Mouse (Mus musculus): Measurements from ENCODE around the gene Ivd.

The Ivd gene

DNA sequence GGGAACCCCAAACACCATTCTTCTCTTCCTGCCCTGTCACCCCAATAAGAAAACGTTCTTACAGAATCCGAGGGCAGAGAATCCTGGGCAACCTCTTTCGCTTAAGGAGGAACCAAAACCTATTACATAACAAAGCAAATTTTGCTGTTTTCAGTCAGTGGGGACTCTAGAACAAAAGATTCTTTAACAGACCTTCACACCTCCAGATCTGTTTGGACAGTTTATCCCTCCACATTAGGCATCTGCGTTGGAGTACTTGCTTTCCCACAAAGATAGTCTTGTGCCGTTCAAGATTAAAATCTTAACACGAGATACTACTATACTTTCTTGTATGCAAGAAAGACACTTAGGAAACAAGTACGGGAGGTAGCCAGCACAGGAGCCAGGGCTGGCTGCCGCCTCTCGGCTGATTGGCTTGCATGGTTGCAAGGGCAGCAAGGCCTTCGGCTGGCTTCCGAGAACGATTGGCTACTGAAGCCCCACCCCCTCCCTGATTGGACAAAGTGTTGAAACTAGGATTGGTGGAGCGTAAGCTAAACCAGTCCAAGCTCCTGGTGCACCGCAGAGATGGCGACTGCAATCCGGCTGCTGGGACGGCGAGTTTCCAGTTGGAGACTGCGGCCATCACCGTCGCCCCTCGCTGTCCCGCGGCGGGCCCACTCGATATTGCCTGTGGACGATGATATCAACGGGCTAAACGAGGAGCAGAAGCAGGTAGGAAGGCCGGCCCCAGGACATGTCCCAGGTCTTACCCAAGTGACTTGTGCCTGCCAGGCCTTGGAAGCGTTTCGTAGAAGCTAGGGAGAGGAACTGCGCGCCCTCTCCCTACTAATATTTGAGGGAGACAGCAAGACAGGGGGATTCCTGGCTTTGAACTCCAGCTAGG lies at the start of gene Ivd:
Gene Ivd (plus strand): TSS at position 501 of the 886 bp plus-strand sequence.
- peak; percentile 96 to 97 for DNase-seq

DNA sequence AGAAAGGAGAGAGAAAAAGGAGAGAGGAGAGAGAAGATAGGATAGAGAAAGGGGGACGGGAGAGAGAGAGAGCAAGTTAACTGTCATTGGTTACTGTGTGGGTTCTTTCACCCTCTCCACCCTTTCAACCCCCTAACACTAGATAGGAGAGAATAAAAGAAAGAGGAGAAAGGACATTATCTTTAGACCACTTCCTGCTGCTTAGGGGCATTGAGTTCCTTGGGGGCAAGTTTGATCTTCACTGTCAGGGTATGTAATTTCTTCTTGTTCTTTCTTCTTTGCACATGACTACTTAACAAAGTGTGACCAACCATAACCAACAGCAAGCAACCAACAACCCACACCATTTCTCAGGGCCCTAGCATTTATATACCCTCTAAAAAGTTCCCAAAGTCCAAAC lies 49.0 kb upstream of the Ivd start:
- DNase-seq = no peak

GRCm38 (mm10) chr2:118813981-118814836 lies 47.5 kb upstream of the Ivd start, which contains the start of gene Knstrn:
Knstrn (plus strand) TSS chr2:118814003.
- DNase-seq = peak; percentile 91

DNA sequence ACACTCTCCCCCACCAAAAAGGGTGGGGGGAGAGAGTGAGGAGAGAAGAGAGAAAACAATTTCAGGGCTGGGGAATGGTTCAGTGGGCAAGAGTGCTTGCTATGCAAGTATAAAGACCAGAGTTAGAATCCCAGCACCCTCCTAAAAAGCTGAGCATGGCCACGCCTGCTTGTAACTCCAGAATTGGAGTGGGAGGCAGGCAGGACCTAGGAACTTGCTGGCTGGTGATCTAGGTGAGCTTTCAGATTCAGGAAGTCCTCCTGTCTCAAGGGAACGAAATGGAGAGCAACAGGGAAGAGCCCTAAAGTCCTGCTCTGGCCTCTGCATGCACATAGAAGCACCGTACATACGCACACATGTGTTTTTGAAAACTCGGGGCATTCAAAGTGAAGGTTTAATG lies 39.0 kb upstream of the Ivd start:
- no peak for DNase-seq

DNA sequence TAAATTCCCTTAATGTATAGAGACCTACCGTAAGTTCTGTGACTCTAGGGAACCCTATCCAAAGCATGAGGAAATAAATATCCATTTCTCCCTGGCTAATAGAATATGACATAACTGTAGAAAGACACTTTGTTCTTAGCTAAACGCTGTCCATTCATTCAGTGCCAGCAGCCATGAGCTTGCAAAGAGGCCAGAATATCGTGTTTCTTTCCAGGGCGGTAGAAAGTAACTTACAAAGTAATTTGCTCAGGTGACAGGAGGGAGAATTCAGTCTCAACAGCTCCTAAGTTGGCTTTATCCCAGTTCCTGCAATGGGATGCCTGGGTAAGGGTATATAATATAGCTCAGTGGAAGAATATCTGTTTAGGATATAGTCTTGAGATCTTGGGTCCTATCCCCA lies 37.4 kb upstream of the Ivd start:
- no peak for DNase-seq

- no peak for DNase-seq
Measured at GRCm38 (mm10) chr2:118829096-118829495, 32.7 kb upstream of the Ivd start.

- DNase-seq = no peak
Measured at GRCm38 (mm10) chr2:118834061-118834460, 27.7 kb upstream of the Ivd start.

GRCm38 (mm10) chr2:118835115-118835514 lies 26.6 kb upstream of the Ivd start:
- DNase-seq = no peak

DNA sequence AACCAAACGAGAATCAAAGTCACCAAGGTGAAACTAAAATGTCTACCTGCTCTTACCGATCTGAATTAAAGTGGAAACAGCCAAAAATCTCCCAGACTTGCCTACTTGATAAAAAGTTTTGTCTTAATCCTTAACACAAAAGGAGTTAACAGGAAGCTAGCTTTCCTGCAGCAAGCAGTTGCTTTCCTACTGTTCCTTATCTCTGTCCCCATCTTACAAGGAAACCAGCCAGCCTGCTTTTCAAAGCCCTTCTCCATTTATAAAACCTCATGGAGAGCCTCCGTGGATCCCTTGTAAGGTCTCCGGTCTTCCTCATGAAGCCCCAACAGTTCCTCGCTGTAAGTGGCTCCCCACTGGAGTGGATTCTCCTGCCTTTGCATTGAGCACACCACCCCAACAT lies 23.4 kb upstream of the Ivd start:
- DNase-seq = no peak

GRCm38 (mm10) chr2:118841186-118841585 lies 20.6 kb upstream of the Ivd start:
- DNase-seq = no peak

GRCm38 (mm10) chr2:118841774-118842173 lies 20.0 kb upstream of the Ivd start:
- DNase-seq = no peak

- DNase-seq = peak; percentile 67 to 74
Measured at GRCm38 (mm10) chr2:118844427-118844826, 17.3 kb upstream of the Ivd start.

DNA sequence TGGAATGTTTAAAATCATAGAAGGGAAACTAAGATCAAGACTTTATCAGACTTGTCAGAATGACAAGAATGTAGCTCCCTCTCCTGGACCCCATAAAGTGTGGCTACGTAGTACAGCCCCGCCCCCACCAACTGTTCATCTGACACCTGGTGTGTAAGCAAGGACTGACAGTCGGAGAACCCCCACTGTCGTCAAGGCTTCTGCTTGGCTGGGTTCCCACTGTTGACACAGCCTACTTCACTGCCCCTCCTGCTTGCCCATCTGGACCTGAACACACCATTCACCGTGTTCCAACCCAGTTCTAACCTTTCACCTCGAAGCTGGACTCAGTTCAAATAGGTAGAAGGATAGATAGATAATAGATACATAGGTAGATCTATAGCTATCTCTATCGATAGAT lies 15.5 kb upstream of the Ivd start:
- DNase-seq = peak; percentile 62 to 66

DNA sequence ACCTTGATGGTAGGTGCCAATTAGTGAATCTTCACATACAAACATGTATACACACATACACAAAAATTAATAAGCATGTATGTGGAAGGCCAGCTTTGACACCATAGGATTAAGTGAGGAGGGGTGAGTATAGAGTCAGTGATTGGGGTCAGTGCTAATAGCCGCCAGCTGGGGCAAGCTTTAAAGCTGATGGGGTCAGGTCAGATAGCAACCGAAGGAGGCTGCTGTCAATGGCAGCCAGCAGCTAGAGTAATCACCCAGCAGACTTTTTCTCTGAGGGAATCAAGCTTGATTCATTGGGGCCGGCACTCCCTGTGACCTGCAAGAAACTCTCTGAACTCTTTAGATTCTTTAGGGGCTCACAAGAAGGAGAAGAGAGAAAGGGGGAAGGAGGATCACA lies 10.0 kb upstream of the Ivd start:
- no peak for DNase-seq

GRCm38 (mm10) chr2:118862340-118862675 lies 554 bp downstream of the Ivd start:
- no peak for DNase-seq

DNA sequence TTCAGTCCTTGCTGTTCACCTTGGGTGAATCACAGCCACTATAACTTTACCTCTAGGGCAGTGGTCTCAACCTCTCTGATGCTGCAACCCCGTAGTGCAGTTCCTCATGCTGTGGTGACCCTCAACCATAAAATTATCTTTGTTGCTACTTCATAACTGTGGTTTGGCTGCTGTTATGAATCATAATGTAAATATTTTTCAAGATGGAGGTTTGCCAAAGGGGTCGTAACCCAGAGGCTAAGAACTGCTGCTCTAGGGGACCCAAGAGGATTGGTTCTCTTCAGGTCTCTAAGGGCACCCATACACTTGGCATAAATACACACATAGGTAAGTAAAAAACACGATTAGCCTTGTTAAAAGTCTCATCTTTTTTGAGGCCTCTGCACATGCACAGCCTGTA lies 8.8 kb downstream of the Ivd start:
- no peak for DNase-seq

DNA sequence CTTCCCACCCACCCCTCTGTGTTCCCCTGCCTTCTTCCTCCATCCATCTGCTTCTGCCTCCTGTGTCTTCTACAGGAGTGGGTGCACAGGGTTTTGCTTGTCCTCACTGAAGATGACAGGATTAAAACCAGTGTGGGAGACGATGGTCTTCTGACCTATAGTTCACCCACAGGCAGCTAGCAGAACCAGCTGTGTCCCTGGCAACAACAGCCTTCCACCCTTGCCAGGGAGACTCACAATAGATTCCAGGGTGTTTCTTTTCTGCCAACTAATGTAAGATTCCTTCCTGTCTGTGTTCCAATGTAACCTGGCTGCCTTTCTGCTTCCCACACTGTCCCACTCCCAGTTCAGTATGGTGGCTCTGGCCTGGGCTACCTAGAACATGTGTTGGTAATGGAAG lies 9.3 kb downstream of the Ivd start:
- DNase-seq = no peak

DNA sequence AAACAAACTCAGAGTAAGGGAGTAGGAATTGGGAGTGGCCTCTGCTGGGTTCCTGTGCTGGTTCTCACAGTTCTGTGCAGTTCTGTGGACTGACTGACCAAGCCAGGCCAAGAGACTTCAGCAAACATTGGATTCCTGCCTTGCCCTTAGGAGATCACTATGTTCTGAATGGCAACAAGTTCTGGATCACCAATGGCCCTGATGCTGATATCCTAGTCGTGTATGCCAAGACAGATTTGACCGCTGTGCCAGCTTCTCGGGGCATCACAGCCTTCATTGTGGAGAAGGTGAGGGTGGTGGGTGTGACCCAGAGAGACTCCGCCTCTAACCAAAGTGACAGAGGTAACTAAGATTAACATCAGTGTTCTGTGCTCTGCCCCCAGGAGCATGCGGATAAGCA lies 11.3 kb downstream of the Ivd start:
- no peak for DNase-seq

GRCm38 (mm10) chr2:118873890-118874430 lies 12.2 kb downstream of the Ivd start:
- DNase-seq = no peak

DNA sequence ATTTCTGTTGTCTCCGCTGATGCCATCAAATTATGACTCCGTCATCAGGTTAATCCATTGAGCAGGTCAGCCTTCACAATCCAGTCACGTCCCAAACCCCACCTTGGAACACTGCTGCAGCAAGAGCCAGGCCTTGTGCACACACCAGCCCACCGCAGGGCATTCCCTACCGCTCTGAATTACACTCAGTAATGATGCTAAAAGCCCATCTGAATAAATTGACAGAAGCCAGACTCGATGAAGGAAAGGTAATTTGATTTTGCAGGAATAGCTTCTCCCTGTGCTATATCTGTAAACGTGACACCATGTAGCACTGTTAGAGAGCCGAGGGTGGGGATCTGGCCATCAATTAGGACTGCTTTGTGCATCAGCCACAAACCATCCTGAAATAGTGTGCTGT lies 13.6 kb downstream of the Ivd start:
- DNase-seq = no peak

GRCm38 (mm10) chr2:118876453-118876852 lies 14.7 kb downstream of the Ivd start:
- DNase-seq = no peak

DNA sequence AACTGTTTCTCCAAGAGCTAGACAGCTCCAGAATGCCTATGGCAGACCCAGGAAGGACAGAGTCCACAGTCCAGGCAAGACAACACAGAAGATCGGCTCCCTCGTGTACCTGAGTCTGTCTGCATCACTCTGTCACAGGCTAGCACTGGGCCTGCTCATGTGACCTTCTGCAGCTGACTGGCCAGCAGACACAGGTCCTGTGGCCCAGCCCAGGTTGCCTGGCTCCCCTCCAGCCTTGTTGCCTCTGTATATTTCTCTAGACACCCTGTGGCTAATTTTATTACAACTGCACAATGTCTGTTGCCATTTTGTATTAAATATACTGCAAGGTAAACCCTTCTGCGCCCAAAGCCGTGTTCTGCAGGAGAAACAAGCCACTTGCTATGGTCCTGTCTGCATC lies 19.3 kb downstream of the Ivd start:
- DNase-seq = peak; percentile 60 to 67

GRCm38 (mm10) chr2:118881956-118882355 lies 20.2 kb downstream of the Ivd start:
- no peak for DNase-seq
